Mouse (Mus musculus): ENCODE data around the gene Rbp7.

DNA sequence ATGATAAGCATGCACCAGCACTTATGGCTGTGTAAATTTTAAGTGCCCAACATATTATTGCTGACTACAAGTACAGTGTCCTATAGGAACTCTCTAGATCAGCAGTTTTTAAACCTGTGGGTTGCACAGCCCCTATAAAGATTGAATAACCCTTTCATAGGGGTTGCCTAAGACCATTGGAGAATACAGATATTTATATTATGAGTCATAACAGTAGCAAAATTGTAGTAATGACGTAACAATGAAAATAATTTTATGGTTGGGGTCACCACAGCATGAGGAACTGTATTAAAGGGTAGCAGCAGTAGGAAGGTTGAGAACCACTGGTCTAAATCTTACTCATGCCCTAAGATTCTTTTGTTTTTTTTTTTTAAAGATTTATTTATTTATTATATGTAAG is 4.6 kb upstream of the Rbp7 start:
- TF ChIP-seq CTCF (IDR thresholded peaks at IDR 0.05) (no peak), EP300 (IDR thresholded peaks at IDR 0.05) (no peak)

Measured in lung, postnatal 0 days (tissue).